Mouse (Mus musculus) cerebellum, postnatal 36 days (tissue): ENCODE data around the gene Cdh13.
"Not testable (repeated sequence)": the region's sequence is repeated elsewhere in the genome, so short reads cannot be mapped to it uniquely, and the experiment has no call there.

Experiments
- DNase-seq, 2 experiments: peaks; one replicate each; pipeline ENCODE4 v3.0.0; 2021 to 2022; ENCODE audit warnings: mixed read lengths in 2 of 2

Gene Cdh13

GRCm38 (mm10) chr8:118709366-118709765 is 425.8 kb downstream of the Cdh13 start:
- DNase-seq: no peak

GRCm38 (mm10) chr8:118711631-118712030 is 428.1 kb downstream of the Cdh13 start:
- DNase-seq: no peak

GRCm38 (mm10) chr8:118713111-118713510 is 429.6 kb downstream of the Cdh13 start:
- no peak for DNase-seq

GRCm38 (mm10) chr8:118713596-118713995 is 430.1 kb downstream of the Cdh13 start:
- no peak for DNase-seq

- no peak for DNase-seq
Measured at GRCm38 (mm10) chr8:118722896-118723295, 439.4 kb downstream of the Cdh13 start.

GRCm38 (mm10) chr8:118725651-118726050 is 442.1 kb downstream of the Cdh13 start:
- DNase-seq: no peak

- DNase-seq: no peak
Measured at GRCm38 (mm10) chr8:118741781-118742180, 458.2 kb downstream of the Cdh13 start.

- no peak for DNase-seq
Measured at GRCm38 (mm10) chr8:118744991-118745390, 461.5 kb downstream of the Cdh13 start.

- DNase-seq: no peak
Measured at GRCm38 (mm10) chr8:118748041-118748604, 464.6 kb downstream of the Cdh13 start.

GRCm38 (mm10) chr8:118749191-118749590 is 465.7 kb downstream of the Cdh13 start:
- peak; percentile 81 to 83 for DNase-seq

- DNase-seq: no peak
Measured at GRCm38 (mm10) chr8:118749786-118750185, 466.3 kb downstream of the Cdh13 start.

GRCm38 (mm10) chr8:118753710-118754109 is 470.2 kb downstream of the Cdh13 start:
- DNase-seq: no peak

GRCm38 (mm10) chr8:118754119-118754518 is 470.6 kb downstream of the Cdh13 start:
- DNase-seq: no peak

- DNase-seq: not testable (repeated sequence)
Measured at GRCm38 (mm10) chr8:118777507-118777906, 494.0 kb downstream of the Cdh13 start.

- no peak for DNase-seq
Measured at GRCm38 (mm10) chr8:118778374-118778773, 494.8 kb downstream of the Cdh13 start.

- DNase-seq: peak; percentile 60 to 64
Measured at GRCm38 (mm10) chr8:118785646-118786045, 502.1 kb downstream of the Cdh13 start.

GRCm38 (mm10) chr8:118789649-118790048 is 506.1 kb downstream of the Cdh13 start:
- no peak for DNase-seq

GRCm38 (mm10) chr8:118794886-118795285 is 511.4 kb downstream of the Cdh13 start:
- no peak for DNase-seq

- no peak for DNase-seq
Measured at GRCm38 (mm10) chr8:118796491-118796890, 513.0 kb downstream of the Cdh13 start.

- no peak for DNase-seq
Measured at GRCm38 (mm10) chr8:118797127-118797526, 513.6 kb downstream of the Cdh13 start.

GRCm38 (mm10) chr8:118803168-118803567 is 519.6 kb downstream of the Cdh13 start:
- DNase-seq: no peak

GRCm38 (mm10) chr8:118809660-118810059 is 526.1 kb downstream of the Cdh13 start:
- DNase-seq: no peak

GRCm38 (mm10) chr8:118815055-118815454 is 531.5 kb downstream of the Cdh13 start:
- no peak for DNase-seq

GRCm38 (mm10) chr8:118826761-118827160 is 543.2 kb downstream of the Cdh13 start:
- no peak for DNase-seq

- DNase-seq: no peak
Measured at GRCm38 (mm10) chr8:118827726-118828125, 544.2 kb downstream of the Cdh13 start.
